ENCODE assay signal across 8 mouse cellular contexts in genomic region chr7:45917004-45917704, GRCm38 (mm10). TPM values are rescaled to one million over a fixed set of nuclear protein-coding genes. Genes with fewer than 3 reads are reported as not detected.
DNase-seq lines count a peak whose midpoint lies in the region; ATAC-seq and TF ChIP-seq lines count a peak whose summit lies in the region.

No protein-coding gene starts in this region.

- TF ChIP-seq CTCF in lung, postnatal 0 days (IDR thresholded peaks at IDR 0.05): no peak
- no peak for TF ChIP-seq CTCF in lung, adult 2 months (IDR thresholded peaks at IDR 0.05; ENCODE audit: insufficient read depth, low read length)

- H3K36me3 ChIP-seq in lung, postnatal 0 days (ENCODE audit: insufficient read depth, low read length): no peaks in the 10 kb centered on the region
- no peaks in the 10 kb centered on the region for H3K36me3 ChIP-seq in forebrain, embryonic 11.5 days (ENCODE audit: control insufficient read depth, insufficient read depth, low read length)
- H3K36me3 ChIP-seq in limb, embryonic 10.5 days: peaks cover 8% of the 10 kb centered on the region
- no peaks in the 10 kb centered on the region for H3K36me3 ChIP-seq in neural tube, embryonic 15.5 days

- TF ChIP-seq POLR2A in lung, adult 2 months (IDR thresholded peaks at IDR 0.05; ENCODE audit: borderline replicate concordance, extremely low read depth, low read depth, low read length): no peak

- peaks cover 24% of the 10 kb centered on the region for H3K4me1 ChIP-seq in lung, postnatal 0 days (ENCODE audit: insufficient read depth, low read depth, low read length)
- peaks cover 15% of the 10 kb centered on the region for H3K4me1 ChIP-seq in lung, adult 2 months (ENCODE audit: control insufficient read depth, insufficient read depth, low read length)
- H3K4me1 ChIP-seq in forebrain, embryonic 11.5 days (replicated peaks; ENCODE audit: control insufficient read depth, insufficient read depth, low read length): peaks cover 15% of the 10 kb centered on the region
- H3K4me1 ChIP-seq in limb, embryonic 10.5 days: peaks cover 67% of the 10 kb centered on the region
- H3K4me1 ChIP-seq in neural tube, embryonic 15.5 days: peaks cover 23% of the 10 kb centered on the region

- peak overlapping the region; percentile 13; the same call in 1 of the 2 replicates for H3K9ac ChIP-seq in lung, postnatal 0 days (replicated peaks; ENCODE audit: low read depth)
- H3K9ac ChIP-seq in forebrain, embryonic 11.5 days (ENCODE audit: low read length): peak overlapping the region; percentile 47
- H3K9ac ChIP-seq in neural tube, embryonic 15.5 days (replicated peaks): peak overlapping the region; percentile 33

- 13% methylated on average over 13 of the region's 13 CpGs for WGBS in lung, postnatal 0 days
- WGBS in lung, adult 2 months: 18% methylated on average over 13 of the region's 13 CpGs
- WGBS in forebrain, embryonic 11.5 days: 45% methylated on average over 13 of the region's 13 CpGs
- WGBS in limb, embryonic 10.5 days: 24% methylated on average over 13 of the region's 13 CpGs
- 23% methylated on average over 13 of the region's 13 CpGs for WGBS in neural tube, embryonic 15.5 days

- no peak for TF ChIP-seq EP300 in lung, postnatal 0 days (IDR thresholded peaks at IDR 0.05)

- peak overlapping the region; percentile 50 for H3K4me2 ChIP-seq in lung, postnatal 0 days (replicated peaks; ENCODE audit: low read depth, low read length)
- peak overlapping the region; percentile 39 for H3K4me2 ChIP-seq in forebrain, embryonic 11.5 days (ENCODE audit: low read depth, low read length, severe bottlenecking)
- peak overlapping the region; percentile 49 for H3K4me2 ChIP-seq in neural tube, embryonic 15.5 days

- DNase-seq in lung, postnatal 0 days (ENCODE audit: low spot score): peak; percentile 24
- no peak for DNase-seq in lung, adult 2 months
- DNase-seq in forebrain, embryonic 11.5 days (ENCODE audit: low spot score): no peak
- DNase-seq in limb, embryonic 10.5 days (ENCODE audit: low spot score): no peak
- no peak for DNase-seq in cerebellum, adult 8-10 months
- DNase-seq in layer of hippocampus, postnatal 36 days: no peak

- H3K27me3 ChIP-seq in lung, postnatal 0 days (replicated peaks; ENCODE audit: insufficient read depth, low read length): no peaks in the 10 kb centered on the region
- H3K27me3 ChIP-seq in forebrain, embryonic 11.5 days (ENCODE audit: control insufficient read depth, insufficient read depth, low read length): no peaks in the 10 kb centered on the region
- no peaks in the 10 kb centered on the region for H3K27me3 ChIP-seq in limb, embryonic 10.5 days (ENCODE audit: low read depth, poor library complexity, severe bottlenecking)
- no peaks in the 10 kb centered on the region for H3K27me3 ChIP-seq in neural tube, embryonic 15.5 days (replicated peaks)

- 0 out of 2 replicates have a peak, but pooled peaks have one; percentile 7 for ATAC-seq in lung, postnatal 0 days
- no peak; the same call in 1 of the 2 replicates for ATAC-seq in forebrain, embryonic 11.5 days (replicated peaks; ENCODE audit: low FRiP score)
- peak; percentile 5; the same call in 1 of the 2 replicates for ATAC-seq in neural tube, embryonic 15.5 days (ENCODE audit: low FRiP score)
- ATAC-seq in inflammation-experienced regulatory T-cells, adult 6 months: no peak

- H3K9me3 ChIP-seq in lung, postnatal 0 days (ENCODE audit: low read length): no peaks in the 10 kb centered on the region
- no peaks in the 10 kb centered on the region for H3K9me3 ChIP-seq in forebrain, embryonic 11.5 days (ENCODE audit: control insufficient read depth, low read length)
- no peaks in the 10 kb centered on the region for H3K9me3 ChIP-seq in limb, embryonic 10.5 days (replicated peaks)
- H3K9me3 ChIP-seq in neural tube, embryonic 15.5 days (replicated peaks): no peaks in the 10 kb centered on the region

- H3K4me3 ChIP-seq in lung, postnatal 0 days (ENCODE audit: low read depth, low read length): peak overlapping the region; percentile 26; the same call in 1 of the 2 replicates
- no peak overlapping the region for H3K4me3 ChIP-seq in lung, adult 2 months (replicated peaks; ENCODE audit: extremely low read depth, low read depth, low read length)
- peak overlapping the region; percentile 11 for H3K4me3 ChIP-seq in forebrain, embryonic 11.5 days (ENCODE audit: low read depth, low read length)
- peak overlapping the region; percentile 41 for H3K4me3 ChIP-seq in limb, embryonic 10.5 days
- peak overlapping the region; percentile 19 for H3K4me3 ChIP-seq in neural tube, embryonic 15.5 days (replicated peaks)

- H3K27ac ChIP-seq in lung, postnatal 0 days (ENCODE audit: low read length): peak overlapping the region; percentile 70
- H3K27ac ChIP-seq in forebrain, embryonic 11.5 days (ENCODE audit: low read depth, low read length): peak overlapping the region; percentile 84
- H3K27ac ChIP-seq in limb, embryonic 10.5 days: peak overlapping the region; percentile 85
- peak overlapping the region; percentile 77 for H3K27ac ChIP-seq in neural tube, embryonic 15.5 days (replicated peaks)

RNA-seq across cellular contexts. Expression of gene Emp3, which starts 4.0 kb away (rescaled TPM):
- polyA plus RNA-seq in lung, postnatal 0 days (2015; fragmentation: Nextera tagmentation; extraction: Ambion mirVana): 233 and 255 TPM in 2 replicates
- 210 and 228 TPM in 2 replicates for polyA plus RNA-seq in lung, adult 2 months (2012; rRNA removed)
- 15.2 and 20.6 TPM in 2 replicates for polyA plus RNA-seq in forebrain, embryonic 11.5 days (2014; fragmentation: Nextera tagmentation; extraction: Ambion mirVana)
- 18.5 and 34.5 TPM in 2 replicates for polyA plus RNA-seq in limb, embryonic 10.5 days (2016; fragmentation: Nextera tagmentation; extraction: Ambion mirVana)
- 48.2 and 70.1 TPM in 2 replicates for polyA plus RNA-seq in neural tube, embryonic 15.5 days (2015; fragmentation: Nextera tagmentation; extraction: Ambion mirVana)
- 100 to 1,000 TPM; 512 to 771 (median 583) TPM for polyA plus RNA-seq in inflammation-experienced regulatory T-cells, adult 6 months (2017; shearing (Covaris generic))
- total RNA-seq in layer of hippocampus, postnatal 36 days (2021): 1 to 10 TPM; 1.9 to 4.4 TPM

RNA-seq across cellular contexts. Expression of gene Ccdc114, which starts 6.7 kb away (rescaled TPM):
- 8.9 and 11.2 TPM in 2 replicates for polyA plus RNA-seq in lung, postnatal 0 days (2015; fragmentation: Nextera tagmentation; extraction: Ambion mirVana)
- polyA plus RNA-seq in lung, adult 2 months (2012; rRNA removed): 10.3 and 12.3 TPM in 2 replicates
- polyA plus RNA-seq in forebrain, embryonic 11.5 days (2014; fragmentation: Nextera tagmentation; extraction: Ambion mirVana): 2.4 and 3.1 TPM in 2 replicates
- 4.4 and 6.3 TPM in 2 replicates for polyA plus RNA-seq in limb, embryonic 10.5 days (2016; fragmentation: Nextera tagmentation; extraction: Ambion mirVana)
- polyA plus RNA-seq in neural tube, embryonic 15.5 days (2015; fragmentation: Nextera tagmentation; extraction: Ambion mirVana): 5.9 and 6.2 TPM in 2 replicates
- polyA plus RNA-seq in inflammation-experienced regulatory T-cells, adult 6 months (2017; shearing (Covaris generic)): 1 to 10 TPM; 1.4 to 1.8 (median 1.4) TPM
- total RNA-seq in layer of hippocampus, postnatal 36 days (2021): 1 to 10 TPM; 3.0 TPM

RNA-seq across cellular contexts. Expression of gene Tmem143, which starts 20.4 kb away (rescaled TPM):
- 3.9 and 4.1 TPM in 2 replicates for polyA plus RNA-seq in lung, postnatal 0 days (2015; fragmentation: Nextera tagmentation; extraction: Ambion mirVana)
- polyA plus RNA-seq in lung, adult 2 months (2012; rRNA removed): 35.5 and 41.9 TPM in 2 replicates
- 2.6 and 3.2 TPM in 2 replicates for polyA plus RNA-seq in forebrain, embryonic 11.5 days (2014; fragmentation: Nextera tagmentation; extraction: Ambion mirVana)
- 4.8 and 5.7 TPM in 2 replicates for polyA plus RNA-seq in limb, embryonic 10.5 days (2016; fragmentation: Nextera tagmentation; extraction: Ambion mirVana)
- 7.5 and 7.8 TPM in 2 replicates for polyA plus RNA-seq in neural tube, embryonic 15.5 days (2015; fragmentation: Nextera tagmentation; extraction: Ambion mirVana)
- polyA plus RNA-seq in inflammation-experienced regulatory T-cells, adult 6 months (2017; shearing (Covaris generic)): 1 to 10 TPM; 3.7 to 7.0 (median 5.0) TPM
- total RNA-seq in layer of hippocampus, postnatal 36 days (2021): 10 to 100 TPM; 20.8 to 25.9 TPM

RNA-seq across cellular contexts. Expression of gene Syngr4, which starts 20.6 kb away (rescaled TPM):
- 0.14 and 0.23 TPM in 2 replicates for polyA plus RNA-seq in lung, postnatal 0 days (2015; fragmentation: Nextera tagmentation; extraction: Ambion mirVana)
- not detected in 2 replicates for polyA plus RNA-seq in lung, adult 2 months (2012; rRNA removed)
- 1.1 and 2.1 TPM in 2 replicates for polyA plus RNA-seq in forebrain, embryonic 11.5 days (2014; fragmentation: Nextera tagmentation; extraction: Ambion mirVana)
- polyA plus RNA-seq in limb, embryonic 10.5 days (2016; fragmentation: Nextera tagmentation; extraction: Ambion mirVana): 1.4 and 1.5 TPM in 2 replicates
- 0.37 and 0.52 TPM in 2 replicates for polyA plus RNA-seq in neural tube, embryonic 15.5 days (2015; fragmentation: Nextera tagmentation; extraction: Ambion mirVana)
- under 1 TPM in 1 of 3 experiments, not detected in 2; 0.52 TPM for polyA plus RNA-seq in inflammation-experienced regulatory T-cells, adult 6 months (2017; shearing (Covaris generic))
- total RNA-seq in layer of hippocampus, postnatal 36 days (2021): not detected

RNA-seq across cellular contexts. Expression of gene Grin2d, which starts 39.0 kb away (rescaled TPM):
- polyA plus RNA-seq in lung, postnatal 0 days (2015; fragmentation: Nextera tagmentation; extraction: Ambion mirVana): 0.62 and 0.75 TPM in 2 replicates
- polyA plus RNA-seq in lung, adult 2 months (2012; rRNA removed): 2.5 and 3.5 TPM in 2 replicates
- 0.16 and 0.31 TPM in 2 replicates for polyA plus RNA-seq in forebrain, embryonic 11.5 days (2014; fragmentation: Nextera tagmentation; extraction: Ambion mirVana)
- 0.09 and 0.10 TPM in 2 replicates for polyA plus RNA-seq in limb, embryonic 10.5 days (2016; fragmentation: Nextera tagmentation; extraction: Ambion mirVana)
- 3.2 and 4.2 TPM in 2 replicates for polyA plus RNA-seq in neural tube, embryonic 15.5 days (2015; fragmentation: Nextera tagmentation; extraction: Ambion mirVana)
- not detected for polyA plus RNA-seq in inflammation-experienced regulatory T-cells, adult 6 months (2017; shearing (Covaris generic))
- 10 to 100 TPM; 10.9 to 11.4 TPM for total RNA-seq in layer of hippocampus, postnatal 36 days (2021)

Comparison
In these comparisons a context has a peak if more than half of its experiments do, and no peak if none do; other contexts are left out.
1. ATAC-seq: peak in lung, postnatal 0 days (single experiment) and neural tube, embryonic 15.5 days (single experiment); none in forebrain, embryonic 11.5 days (single experiment) and inflammation-experienced regulatory T-cells, adult 6 months (single experiment).
2. Peak in every context shown above with its lines, with median percentiles within 50 percentile points of each other: H3K27ac ChIP-seq, H3K4me2 ChIP-seq and H3K9ac ChIP-seq.